Mouse (Mus musculus) ES-Bruce4 (cell line): ENCODE measurements around the gene Med21.
A peak's percentile ranks its signal among the peaks of the same experiment; 100 is the strongest.

Source experiments
- CTCF ChIP-seq: IDR thresholded peaks from one replicate; pipeline ENCODE4 v1.8.1; 2011; ENCODE audit warnings: low read depth, low read length
- EP300 ChIP-seq: IDR thresholded peaks from 2 replicates; pipeline ENCODE4 v1.6.1; 2011; ENCODE audit warnings: low read depth, low read length; ENCODE audit not compliant: insufficient read depth
- POLR2A ChIP-seq: IDR thresholded peaks from one replicate; pipeline ENCODE4 v1.8.1; 2011; ENCODE audit warnings: low read length; ENCODE audit not compliant: insufficient read depth

DNA sequence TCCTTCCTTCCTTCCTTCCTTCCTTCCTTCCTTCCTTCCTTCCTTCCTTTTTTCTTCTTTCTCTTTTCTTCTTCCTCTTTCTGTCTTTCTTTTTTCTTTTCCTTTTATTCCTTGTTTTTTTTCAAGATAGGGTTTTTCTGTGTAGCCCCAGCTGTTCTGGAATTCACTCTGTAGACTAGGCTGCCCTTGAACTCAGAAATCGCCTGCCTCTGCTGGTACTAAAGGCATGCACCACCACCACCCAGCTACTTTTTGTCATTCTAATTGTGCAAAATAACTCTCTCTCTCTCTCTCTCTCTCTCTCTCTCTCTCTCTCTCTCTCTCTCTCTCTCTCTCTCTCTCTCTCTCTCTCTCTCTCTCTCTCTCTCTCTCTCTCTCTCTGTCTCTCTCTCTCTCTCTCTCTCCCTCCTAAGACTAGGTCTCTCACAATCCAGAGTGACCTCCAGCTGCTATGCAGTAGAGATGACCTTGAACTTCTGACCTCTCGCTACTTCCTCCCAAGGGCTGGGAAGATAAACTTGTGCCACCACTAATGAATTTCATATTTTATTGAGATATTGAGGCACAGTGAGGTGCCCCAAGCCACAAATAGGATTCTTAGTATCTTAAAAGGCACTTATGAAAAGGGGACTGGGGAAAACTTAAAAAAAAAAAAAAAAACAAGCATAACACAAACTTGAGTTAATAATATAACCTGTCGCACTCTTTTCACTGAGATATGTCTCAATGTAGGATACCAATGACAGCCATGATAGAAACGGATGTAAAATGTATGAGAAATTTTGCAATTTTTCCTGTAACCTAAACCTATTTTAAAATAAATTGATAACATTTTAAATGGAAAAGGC lies 7.4 kb upstream of the Med21 start:
- TF ChIP-seq CTCF (no peak), POLR2A (no peak), EP300 (0 out of 2 replicates have a peak, but pooled peaks have one; percentile 49)
